Mouse (Mus musculus) intestine, embryonic 15.5 days (tissue): ENCODE data around the gene Ankrd34a. TPM values are rescaled to one million over a fixed set of nuclear protein-coding genes. Genes with fewer than 3 reads are reported as not detected.

Experiments used
- ATAC-seq: fragments of 200-750 bp; cut with Nextera tagmentation; 2 replicates; pipeline ENCODE4 v1.8.0; 2017; ENCODE audit warnings: moderate TSS enrichment, moderate library complexity
- H3K27ac ChIP-seq: fragments of 300-500 bp; sonication (generic); 2 replicates; pipeline ENCODE4 v1.5.1; 2015; ENCODE audit warnings: mild to moderate bottlenecking, inconsistent platforms
- H3K27me3 ChIP-seq: fragments of 300-500 bp; sonication (generic); replicated peaks from 2 replicates; pipeline ENCODE4 v1.6.1; 2015; ENCODE audit warnings: inconsistent platforms
- H3K36me3 ChIP-seq: fragments of 300-500 bp; sonication (generic); 2 replicates; pipeline ENCODE4 v1.6.1; 2015; ENCODE audit warnings: inconsistent platforms
- H3K4me1 ChIP-seq: fragments of 300-500 bp; sonication (generic); replicated peaks from 2 replicates; pipeline ENCODE4 v1.6.1; 2015; ENCODE audit warnings: inconsistent platforms
- H3K4me2 ChIP-seq: fragments of 300-500 bp; sonication (generic); replicated peaks from 2 replicates; pipeline ENCODE4 v1.6.1; 2015; ENCODE audit warnings: mild to moderate bottlenecking, inconsistent platforms
- H3K4me3 ChIP-seq: fragments of 300-500 bp; sonication (generic); replicated peaks from 2 replicates; pipeline ENCODE4 v1.5.1; 2015; ENCODE audit warnings: inconsistent platforms
- H3K9ac ChIP-seq: fragments of 300-500 bp; sonication (generic); 2 replicates; pipeline ENCODE4 v1.6.1; 2015; ENCODE audit warnings: inconsistent platforms
- H3K9me3 ChIP-seq: fragments of 300-500 bp; sonication (generic); 2 replicates; pipeline ENCODE4 v1.6.1; 2016; ENCODE audit warnings: inconsistent platforms
- WGBS: fragments of 180-500 bp; shearing (Covaris S2); methylation state at CpG from one replicate; pipeline ENCODE4 v1.1.7; 2015; 5-methylcytosine and 5-hydroxymethylcytosine counted together
- polyA plus RNA-seq: library from polyadenylated mRNA; unstranded; fragments of >200 nt; fragmentation: Nextera tagmentation; extraction: Ambion mirVana; gene quantifications from 2 replicates; pipeline ENCODE4 v1.2.1, GENCODE M21; 2015

The Ankrd34a gene
- polyA plus RNA-seq, 1 experiment from 2014 or later: 2.3 TPM

- no peak overlapping the region for H3K4me3 ChIP-seq
These were observed 31.8 kb upstream of the Ankrd34a start for GRCm38 (mm10) chr3:96564633-96565032.

GRCm38 (mm10) chr3:96565105-96565504 lies 31.3 kb upstream of the Ankrd34a start:
- H3K36me3 ChIP-seq: peaks cover 9% of the 10 kb centered on the region; the same call in 1 of the 2 replicates
- no peaks in the 10 kb centered on the region for H3K9me3 ChIP-seq
- H3K4me3 ChIP-seq: no peak overlapping the region
- no peaks in the 10 kb centered on the region for H3K27me3 ChIP-seq
- peak overlapping the region; percentile 81; the same call in 1 of the 2 replicates for H3K27ac ChIP-seq
- no peak overlapping the region for H3K9ac ChIP-seq
- ATAC-seq: no peak
- WGBS: 84% methylated on average over 2 of the region's 3 CpGs
- H3K4me2 ChIP-seq: no peak overlapping the region
- peaks cover 33% of the 10 kb centered on the region for H3K4me1 ChIP-seq

More at GRCm38 (mm10) chr3:96564633-96565032, 31.8 kb upstream of the Ankrd34a start:
- H3K9me3 ChIP-seq: no peaks in the 10 kb centered on the region
- no peak overlapping the region for H3K9ac ChIP-seq
- peak overlapping the region; percentile 27 for H3K4me2 ChIP-seq
- WGBS: 43% methylated on average over 7 of the region's 7 CpGs
- no peak; the same call in none of the 2 replicates for ATAC-seq
- peak overlapping the region; percentile 81 for H3K27ac ChIP-seq
- H3K27me3 ChIP-seq: no peaks in the 10 kb centered on the region
- peaks cover 38% of the 10 kb centered on the region for H3K4me1 ChIP-seq
- H3K36me3 ChIP-seq: peaks cover 9% of the 10 kb centered on the region; the same call in 1 of the 2 replicates

GRCm38 (mm10) chr3:96566661-96567450 lies 29.6 kb upstream of the Ankrd34a start:
- H3K9ac ChIP-seq: no peak overlapping the region
- no peak overlapping the region for H3K4me2 ChIP-seq
- WGBS: 73% methylated on average over 8 of the region's 8 CpGs
- H3K9me3 ChIP-seq: no peaks in the 10 kb centered on the region
- no peaks in the 10 kb centered on the region for H3K36me3 ChIP-seq
- no peak overlapping the region for H3K4me3 ChIP-seq
- no peak for ATAC-seq
- no peaks in the 10 kb centered on the region for H3K27me3 ChIP-seq
- no peak overlapping the region for H3K27ac ChIP-seq
- H3K4me1 ChIP-seq: peaks cover 18% of the 10 kb centered on the region

- H3K9me3 ChIP-seq: no peaks in the 10 kb centered on the region
- H3K4me3 ChIP-seq: no peak overlapping the region
- WGBS: 79% methylated on average over 8 of the region's 8 CpGs
- no peak overlapping the region for H3K4me2 ChIP-seq
- no peaks in the 10 kb centered on the region for H3K36me3 ChIP-seq
- no peak for ATAC-seq
- H3K27me3 ChIP-seq: no peaks in the 10 kb centered on the region
- no peak overlapping the region for H3K27ac ChIP-seq
- peaks cover 15% of the 10 kb centered on the region for H3K4me1 ChIP-seq
- H3K9ac ChIP-seq: no peak overlapping the region
These were observed 27.8 kb upstream of the Ankrd34a start for GRCm38 (mm10) chr3:96568605-96569004.

GRCm38 (mm10) chr3:96569506-96569905 lies 26.9 kb upstream of the Ankrd34a start:
- Histone ChIP-seq H3K4me1 (peaks cover 6% of the 10 kb centered on the region), H3K4me2 (no peak overlapping the region), H3K9ac (no peak overlapping the region), H3K9me3 (no peaks in the 10 kb centered on the region), H3K4me3 (no peak overlapping the region), H3K27me3 (no peaks in the 10 kb centered on the region), H3K27ac (no peak overlapping the region), H3K36me3 (no peaks in the 10 kb centered on the region)
- WGBS: 91% methylated on average over 13 of the region's 13 CpGs
- no peak for ATAC-seq

- no peak overlapping the region for H3K4me3 ChIP-seq
- WGBS: 80% methylated on average over 11 of the region's 11 CpGs
- ATAC-seq: no peak
- peaks cover 4% of the 10 kb centered on the region; the same call in 1 of the 2 replicates for H3K4me1 ChIP-seq
- H3K9ac ChIP-seq: no peak overlapping the region
- no peaks in the 10 kb centered on the region for H3K9me3 ChIP-seq
- no peak overlapping the region for H3K27ac ChIP-seq
- H3K4me2 ChIP-seq: no peak overlapping the region
- H3K27me3 ChIP-seq: no peaks in the 10 kb centered on the region
- H3K36me3 ChIP-seq: no peaks in the 10 kb centered on the region
These were observed 26.4 kb upstream of the Ankrd34a start for GRCm38 (mm10) chr3:96569966-96570605.

- H3K4me1 ChIP-seq: peaks cover 9% of the 10 kb centered on the region; the same call in 1 of the 2 replicates
- no peak overlapping the region for H3K9ac ChIP-seq
- no peaks in the 10 kb centered on the region for H3K9me3 ChIP-seq
- H3K4me2 ChIP-seq: no peak overlapping the region
- H3K36me3 ChIP-seq: no peaks in the 10 kb centered on the region
- 65% methylated on average over 7 of the region's 7 CpGs for WGBS
- no peak overlapping the region for H3K4me3 ChIP-seq
- H3K27me3 ChIP-seq: no peaks in the 10 kb centered on the region
- no peak overlapping the region for H3K27ac ChIP-seq
- ATAC-seq: no peak
These were observed 25.8 kb upstream of the Ankrd34a start for GRCm38 (mm10) chr3:96570643-96571042.

GRCm38 (mm10) chr3:96571336-96571735 lies 25.1 kb upstream of the Ankrd34a start:
- H3K4me2 ChIP-seq: no peak overlapping the region
- no peaks in the 10 kb centered on the region for H3K9me3 ChIP-seq
- ATAC-seq: no peak
- 86% methylated on average over 2 of the region's 2 CpGs for WGBS
- no peak overlapping the region for H3K9ac ChIP-seq
- H3K36me3 ChIP-seq: no peaks in the 10 kb centered on the region
- no peaks in the 10 kb centered on the region for H3K27me3 ChIP-seq
- no peak overlapping the region for H3K4me3 ChIP-seq
- H3K27ac ChIP-seq: no peak overlapping the region
- H3K4me1 ChIP-seq: peaks cover 15% of the 10 kb centered on the region

- ATAC-seq: no peak
- 0 out of 2 replicates have a peak overlapping the region, but pooled peaks have one; percentile 34 for H3K27ac ChIP-seq
These were observed 24.3 kb upstream of the Ankrd34a start for GRCm38 (mm10) chr3:96571896-96572698.

GRCm38 (mm10) chr3:96573611-96574511 lies 22.6 kb upstream of the Ankrd34a start:
- Histone ChIP-seq H3K9me3 (no peaks in the 10 kb centered on the region), H3K36me3 (no peaks in the 10 kb centered on the region), H3K27ac (0 out of 2 replicates have a peak overlapping the region, but pooled peaks have one; percentile 1), H3K27me3 (no peaks in the 10 kb centered on the region), H3K4me2 (no peak overlapping the region), H3K4me3 (no peak overlapping the region), H3K9ac (no peak overlapping the region), H3K4me1 (peaks cover 23% of the 10 kb centered on the region)
- WGBS: 77% methylated on average over 18 of the region's 19 CpGs
- ATAC-seq: no peak

More at GRCm38 (mm10) chr3:96571896-96572698, 24.3 kb upstream of the Ankrd34a start:
- H3K9me3 ChIP-seq: no peaks in the 10 kb centered on the region
- no peak overlapping the region for H3K4me3 ChIP-seq
- peaks cover 18% of the 10 kb centered on the region for H3K4me1 ChIP-seq
- no peaks in the 10 kb centered on the region for H3K27me3 ChIP-seq
- no peaks in the 10 kb centered on the region for H3K36me3 ChIP-seq
- no peak overlapping the region for H3K9ac ChIP-seq
- WGBS: 72% methylated on average over 16 of the region's 16 CpGs
- H3K4me2 ChIP-seq: no peak overlapping the region

- no peaks in the 10 kb centered on the region for H3K27me3 ChIP-seq
- WGBS: 67% methylated on average over 8 of the region's 8 CpGs
- no peak overlapping the region for H3K4me3 ChIP-seq
- peaks cover 26% of the 10 kb centered on the region for H3K4me1 ChIP-seq
- no peak overlapping the region for H3K9ac ChIP-seq
- no peaks in the 10 kb centered on the region for H3K9me3 ChIP-seq
- ATAC-seq: peak; percentile 24
- H3K27ac ChIP-seq: peak overlapping the region; percentile 93
- H3K36me3 ChIP-seq: no peaks in the 10 kb centered on the region
- peak overlapping the region; percentile 52 for H3K4me2 ChIP-seq
These were observed 21.0 kb upstream of the Ankrd34a start for GRCm38 (mm10) chr3:96575272-96575984.
